Mouse (Mus musculus): ENCODE results near the gene 6030408B16Rik. TPM values are rescaled to one million over a fixed set of nuclear protein-coding genes. Genes with fewer than 3 reads are reported as not detected.

Gene 6030408B16Rik
- polyA plus RNA-seq (2015; fragmentation: Nextera tagmentation; extraction: Ambion mirVana) = 1.3 and 1.5 TPM in 2 replicates

GRCm38 (mm10) chr15:101293025-101293621 lies at the start of gene 6030408B16Rik:
Gene 6030408B16Rik (plus strand): TSS chr15:101293212.
- H3K9ac ChIP-seq = no peak within 1 kb of the TSS
- H3K4me2 ChIP-seq (replicated peaks) = no peak within 1 kb of the TSS; the same call in 1 of the 2 replicates
- 42% methylated on average over 18 of the region's 18 CpGs for WGBS
- no peaks in the 10 kb centered on the region for H3K27me3 ChIP-seq
- H3K27ac ChIP-seq (replicated peaks) = 0 out of 2 replicates have a peak within 1 kb of the TSS, but pooled peaks have one; percentile 17
- H3K36me3 ChIP-seq = peaks cover 35% of the 10 kb centered on the region
- H3K4me3 ChIP-seq (replicated peaks) = no peak within 1 kb of the TSS
- ATAC-seq (ENCODE audit: insufficient number of reproducible peaks, low FRiP score, low TSS enrichment, low read depth) = no peak
- H3K9me3 ChIP-seq (replicated peaks) = no peaks in the 10 kb centered on the region
- H3K4me1 ChIP-seq = peaks cover 23% of the 10 kb centered on the region

- Histone ChIP-seq H3K4me3 (replicated peaks) (no peak overlapping the region), H3K9ac (no peak overlapping the region), H3K4me2 (replicated peaks) (no peak overlapping the region), H3K27me3 (no peaks in the 10 kb centered on the region), H3K9me3 (replicated peaks) (no peaks in the 10 kb centered on the region), H3K4me1 (peaks cover 49% of the 10 kb centered on the region), H3K27ac (replicated peaks) (no peak overlapping the region), H3K36me3 (no peaks in the 10 kb centered on the region)
- ATAC-seq (ENCODE audit: insufficient number of reproducible peaks, low FRiP score, low TSS enrichment, low read depth) = no peak
- WGBS = 69% methylated on average over 3 of the region's 3 CpGs
Measured at GRCm38 (mm10) chr15:101244012-101244411, 49.0 kb upstream of the 6030408B16Rik start.

- peaks cover 36% of the 10 kb centered on the region for H3K4me1 ChIP-seq
- ATAC-seq (ENCODE audit: insufficient number of reproducible peaks, low FRiP score, low TSS enrichment, low read depth) = peak; percentile 96
- under 1% methylated on average over 56 of the region's 56 CpGs for WGBS
- peak overlapping the region; percentile 51 for H3K4me3 ChIP-seq (replicated peaks)
- peak overlapping the region; percentile 72 for H3K4me2 ChIP-seq (replicated peaks)
- peak overlapping the region; percentile 96 for H3K27ac ChIP-seq (replicated peaks)
- no peaks in the 10 kb centered on the region for H3K36me3 ChIP-seq
- H3K27me3 ChIP-seq = no peaks in the 10 kb centered on the region
- H3K9me3 ChIP-seq (replicated peaks) = no peaks in the 10 kb centered on the region
- H3K9ac ChIP-seq = peak overlapping the region; percentile 42
Measured at GRCm38 (mm10) chr15:101246231-101247154, 46.5 kb upstream of the 6030408B16Rik start.

GRCm38 (mm10) chr15:101247155-101247498 lies 45.9 kb upstream of the 6030408B16Rik start:
- ATAC-seq (ENCODE audit: insufficient number of reproducible peaks, low FRiP score, low TSS enrichment, low read depth) = no peak
- Histone ChIP-seq H3K4me3 (replicated peaks) (peak overlapping the region; percentile 51), H3K36me3 (no peaks in the 10 kb centered on the region), H3K4me1 (peaks cover 33% of the 10 kb centered on the region), H3K9me3 (replicated peaks) (no peaks in the 10 kb centered on the region), H3K27me3 (no peaks in the 10 kb centered on the region), H3K27ac (replicated peaks) (peak overlapping the region; percentile 96), H3K4me2 (replicated peaks) (peak overlapping the region; percentile 72), H3K9ac (no peak overlapping the region)
- 44% methylated on average over 1 of the region's 1 CpGs for WGBS

- ATAC-seq (ENCODE audit: insufficient number of reproducible peaks, low FRiP score, low TSS enrichment, low read depth) = no peak
- H3K4me3 ChIP-seq (replicated peaks) = no peak overlapping the region
- no peaks in the 10 kb centered on the region for H3K9me3 ChIP-seq (replicated peaks)
- H3K36me3 ChIP-seq = no peaks in the 10 kb centered on the region
- no peak overlapping the region for H3K9ac ChIP-seq
- H3K27ac ChIP-seq (replicated peaks) = peak overlapping the region; percentile 83
- WGBS = 37% methylated on average over 5 of the region's 5 CpGs
- no peaks in the 10 kb centered on the region for H3K27me3 ChIP-seq
- H3K4me2 ChIP-seq (replicated peaks) = no peak overlapping the region
- H3K4me1 ChIP-seq = peaks cover 28% of the 10 kb centered on the region
Measured at GRCm38 (mm10) chr15:101248029-101248710, 44.8 kb upstream of the 6030408B16Rik start.

- no peak overlapping the region for H3K27ac ChIP-seq (replicated peaks)
- H3K4me2 ChIP-seq (replicated peaks) = no peak overlapping the region
- 80% methylated on average over 9 of the region's 9 CpGs for WGBS
- no peaks in the 10 kb centered on the region for H3K27me3 ChIP-seq
- peaks cover 39% of the 10 kb centered on the region for H3K4me1 ChIP-seq
- no peak for ATAC-seq (ENCODE audit: insufficient number of reproducible peaks, low FRiP score, low TSS enrichment, low read depth)
- no peak overlapping the region for H3K9ac ChIP-seq
- H3K4me3 ChIP-seq (replicated peaks) = no peak overlapping the region
- H3K36me3 ChIP-seq = no peaks in the 10 kb centered on the region
- no peaks in the 10 kb centered on the region for H3K9me3 ChIP-seq (replicated peaks)
Measured at GRCm38 (mm10) chr15:101250220-101250800, 42.7 kb upstream of the 6030408B16Rik start.

- no peaks in the 10 kb centered on the region for H3K27me3 ChIP-seq
- no peak overlapping the region for H3K4me3 ChIP-seq (replicated peaks)
- no peak overlapping the region for H3K27ac ChIP-seq (replicated peaks)
- peaks cover 26% of the 10 kb centered on the region for H3K4me1 ChIP-seq
- ATAC-seq (ENCODE audit: insufficient number of reproducible peaks, low FRiP score, low TSS enrichment, low read depth) = no peak
- no peak overlapping the region for H3K4me2 ChIP-seq (replicated peaks)
- H3K9ac ChIP-seq = no peak overlapping the region
- WGBS = 89% methylated on average over 5 of the region's 5 CpGs
- H3K9me3 ChIP-seq (replicated peaks) = no peaks in the 10 kb centered on the region
- no peaks in the 10 kb centered on the region for H3K36me3 ChIP-seq
Measured at GRCm38 (mm10) chr15:101251930-101252329, 41.1 kb upstream of the 6030408B16Rik start.

GRCm38 (mm10) chr15:101252614-101253013 lies 40.4 kb upstream of the 6030408B16Rik start:
- Histone ChIP-seq H3K27me3 (no peaks in the 10 kb centered on the region), H3K4me1 (peaks cover 23% of the 10 kb centered on the region), H3K27ac (replicated peaks) (no peak overlapping the region), H3K9ac (no peak overlapping the region), H3K4me3 (replicated peaks) (no peak overlapping the region), H3K36me3 (no peaks in the 10 kb centered on the region), H3K4me2 (replicated peaks) (no peak overlapping the region), H3K9me3 (replicated peaks) (no peaks in the 10 kb centered on the region)
- no peak for ATAC-seq (ENCODE audit: insufficient number of reproducible peaks, low FRiP score, low TSS enrichment, low read depth)
- WGBS = 80% methylated on average over 6 of the region's 6 CpGs

GRCm38 (mm10) chr15:101253563-101253885 lies 39.5 kb upstream of the 6030408B16Rik start:
- Histone ChIP-seq H3K4me2 (replicated peaks) (peak overlapping the region; percentile 83), H3K9ac (peak overlapping the region; percentile 54), H3K27ac (replicated peaks) (no peak overlapping the region; the same call in 1 of the 2 replicates), H3K36me3 (no peaks in the 10 kb centered on the region), H3K27me3 (no peaks in the 10 kb centered on the region), H3K4me1 (peaks cover 18% of the 10 kb centered on the region), H3K4me3 (replicated peaks) (peak overlapping the region; percentile 57), H3K9me3 (replicated peaks) (no peaks in the 10 kb centered on the region)
- ATAC-seq (ENCODE audit: insufficient number of reproducible peaks, low FRiP score, low TSS enrichment, low read depth) = no peak
- 21% methylated on average over 3 of the region's 3 CpGs for WGBS

- Histone ChIP-seq H3K27ac (replicated peaks) (peak within 1 kb of the TSS; percentile 65), H3K27me3 (no peaks in the 10 kb centered on the region), H3K4me1 (peaks cover 18% of the 10 kb centered on the region), H3K4me3 (replicated peaks) (peak within 1 kb of the TSS; percentile 57), H3K4me2 (replicated peaks) (peak within 1 kb of the TSS; percentile 83), H3K9ac (peak within 1 kb of the TSS; percentile 54), H3K36me3 (no peaks in the 10 kb centered on the region), H3K9me3 (replicated peaks) (no peaks in the 10 kb centered on the region)
- ATAC-seq (ENCODE audit: insufficient number of reproducible peaks, low FRiP score, low TSS enrichment, low read depth) = peak; percentile 70
- 2% methylated on average over 76 of the region's 82 CpGs for WGBS
Measured at GRCm38 (mm10) chr15:101253886-101254795, 38.9 kb upstream of the 6030408B16Rik start, which contains the start of gene Nr4a1. Gene Nr4a1 (plus strand): TSS chr15:101254269.

All from embryonic facial prominence, embryonic 15.5 days (tissue).